In the genomic region with DNA sequence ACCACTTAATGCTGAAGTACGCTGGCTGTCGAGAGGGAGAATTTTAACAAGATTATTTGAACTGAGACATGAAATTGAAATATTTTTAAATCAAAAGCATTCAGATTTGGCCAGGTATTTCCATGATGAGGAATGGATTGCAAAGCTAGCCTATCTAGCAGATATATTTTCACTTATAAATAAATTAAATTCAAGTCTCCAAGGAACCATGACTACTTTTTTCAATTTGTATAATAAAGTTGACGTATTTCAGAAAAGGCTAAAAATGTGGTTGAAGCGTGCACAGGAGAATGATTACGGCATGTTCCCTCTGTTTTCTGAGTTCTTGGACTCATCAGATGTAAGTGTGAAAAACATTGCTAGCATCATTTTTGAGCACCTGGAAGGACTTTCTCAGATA, we compare ENCODE assay signal across 9 mouse cellular contexts. TPM values are rescaled to one million over a fixed set of nuclear protein-coding genes. Genes with fewer than 3 reads are reported as not detected.
DNase-seq lines count a peak whose midpoint lies in the region; ATAC-seq and TF ChIP-seq lines count a peak whose summit lies in the region.
"Had no signal": no experiment of that assay in that cellular context is flagged by ENCODE, and none has a peak within 500 bp of the region (broad histone marks: within the 10 kb centered on the region; RNA-seq: fewer than 3 reads in every experiment).

A gene (plus strand): TSS at position 301 of the 400 bp plus-strand sequence.

- H3K27me3 ChIP-seq in cerebellum, adult 2 months (ENCODE audit: control insufficient read depth, insufficient read depth, low read length) = no peaks in the 10 kb centered on the region
- H3K27me3 ChIP-seq in midbrain, embryonic 10.5 days (ENCODE audit: low read depth, poor library complexity, severe bottlenecking) = no peaks in the 10 kb centered on the region
- H3K27me3 ChIP-seq in midbrain, postnatal 0 days (ENCODE audit: insufficient read depth, low read length) = no peaks in the 10 kb centered on the region
- H3K27me3 ChIP-seq in hindbrain, embryonic 16.5 days (replicated peaks; ENCODE audit: control insufficient read depth, insufficient read depth, low read length) = no peaks in the 10 kb centered on the region
- H3K27me3 ChIP-seq in neural tube, embryonic 15.5 days (replicated peaks) = no peaks in the 10 kb centered on the region

- no peaks in the 10 kb centered on the region for H3K9me3 ChIP-seq in midbrain, embryonic 10.5 days (replicated peaks)
- no peaks in the 10 kb centered on the region for H3K9me3 ChIP-seq in midbrain, postnatal 0 days (ENCODE audit: low read length)
- H3K9me3 ChIP-seq in hindbrain, embryonic 16.5 days (ENCODE audit: control insufficient read depth, low read length) = no peaks in the 10 kb centered on the region
- H3K9me3 ChIP-seq in neural tube, embryonic 15.5 days (replicated peaks) = no peaks in the 10 kb centered on the region

- H3K4me3 ChIP-seq in cerebellum, adult 2 months (replicated peaks; ENCODE audit: insufficient read depth, low read depth, low read length) = no peak within 1 kb of the TSS
- H3K4me3 ChIP-seq in midbrain, embryonic 10.5 days = no peak within 1 kb of the TSS
- H3K4me3 ChIP-seq in midbrain, postnatal 0 days (ENCODE audit: low read depth, low read length) = no peak within 1 kb of the TSS
- no peak within 1 kb of the TSS for H3K4me3 ChIP-seq in hindbrain, embryonic 16.5 days (ENCODE audit: low read length)
- H3K4me3 ChIP-seq in neural tube, embryonic 15.5 days (replicated peaks) = no peak within 1 kb of the TSS

- peaks cover 3% of the 10 kb centered on the region; the same call in 1 of the 2 replicates for H3K4me1 ChIP-seq in cerebellum, adult 2 months (ENCODE audit: control insufficient read depth, insufficient read depth, low read length)
- H3K4me1 ChIP-seq in midbrain, embryonic 10.5 days = peaks cover 20% of the 10 kb centered on the region
- no peaks in the 10 kb centered on the region for H3K4me1 ChIP-seq in midbrain, postnatal 0 days (ENCODE audit: insufficient read depth, low read length)
- H3K4me1 ChIP-seq in hindbrain, embryonic 16.5 days (ENCODE audit: control insufficient read depth, insufficient read depth, low read depth, low read length) = peaks cover 5% of the 10 kb centered on the region
- peaks cover 14% of the 10 kb centered on the region for H3K4me1 ChIP-seq in neural tube, embryonic 15.5 days

- ATAC-seq in midbrain, postnatal 0 days (ENCODE audit: low FRiP score) = no peak
- no peak for ATAC-seq in hindbrain, embryonic 16.5 days
- ATAC-seq in neural tube, embryonic 15.5 days (ENCODE audit: low FRiP score) = no peak

- TF ChIP-seq CTCF in cerebellum, adult 2 months (IDR thresholded peaks at IDR 0.05; ENCODE audit: borderline replicate concordance, insufficient read depth, low read depth, low read length) = no peak
- no peak for TF ChIP-seq CTCF in midbrain, postnatal 0 days (IDR thresholded peaks at IDR 0.05)

- no peak within 1 kb of the TSS for H3K9ac ChIP-seq in midbrain, postnatal 0 days (replicated peaks; ENCODE audit: low read length, poor library complexity, severe bottlenecking)
- no peak within 1 kb of the TSS for H3K9ac ChIP-seq in hindbrain, embryonic 16.5 days (ENCODE audit: low read depth, low read length)
- H3K9ac ChIP-seq in neural tube, embryonic 15.5 days (replicated peaks) = no peak within 1 kb of the TSS
- H3K9ac ChIP-seq: liver, embryonic 14.5 days had no signal

- no peak within 1 kb of the TSS for H3K27ac ChIP-seq in cerebellum, adult 2 months (ENCODE audit: insufficient read depth, low read length)
- H3K27ac ChIP-seq in midbrain, embryonic 10.5 days (replicated peaks) = no peak within 1 kb of the TSS
- H3K27ac ChIP-seq in midbrain, postnatal 0 days (ENCODE audit: low read depth, low read length) = no peak within 1 kb of the TSS
- H3K27ac ChIP-seq in hindbrain, embryonic 16.5 days (ENCODE audit: low read depth, low read length) = no peak within 1 kb of the TSS
- no peak within 1 kb of the TSS for H3K27ac ChIP-seq in neural tube, embryonic 15.5 days (replicated peaks)
- H3K27ac ChIP-seq: liver, embryonic 14.5 days had no signal

- DNase-seq in cerebellum, adult 2 months = no peak
- DNase-seq in cerebellum, postnatal 25 days = no peak
- DNase-seq in midbrain, embryonic 10.5 days (ENCODE audit: low spot score) = no peak
- no peak for DNase-seq in midbrain, postnatal 0 days (ENCODE audit: low spot score)
- DNase-seq in right cerebral cortex, postnatal 25 days = no peak
- DNase-seq in cerebellum, postnatal 4 days (ENCODE audit: low spot score in 2 of 2) = no peak

- no peak for TF ChIP-seq POLR2A in cerebellum, adult 2 months (IDR thresholded peaks at IDR 0.05; ENCODE audit: borderline replicate concordance, insufficient read depth, low read length)

- WGBS in cerebellum, adult 2 months = 96% methylated on average over 5 of the region's 5 CpGs
- WGBS in midbrain, embryonic 10.5 days = 96% methylated on average over 5 of the region's 5 CpGs
- WGBS in midbrain, postnatal 0 days = 95% methylated on average over 5 of the region's 5 CpGs
- 98% methylated on average over 5 of the region's 5 CpGs for WGBS in hindbrain, embryonic 16.5 days
- WGBS in neural tube, embryonic 15.5 days = 98% methylated on average over 5 of the region's 5 CpGs

- peaks cover 2% of the 10 kb centered on the region for H3K36me3 ChIP-seq in midbrain, embryonic 10.5 days
- H3K36me3 ChIP-seq in midbrain, postnatal 0 days (ENCODE audit: insufficient read depth, low read length) = peaks cover 5% of the 10 kb centered on the region; the same call in 1 of the 2 replicates
- peaks cover 5% of the 10 kb centered on the region for H3K36me3 ChIP-seq in hindbrain, embryonic 16.5 days (ENCODE audit: control insufficient read depth, insufficient read depth, low read length)
- H3K36me3 ChIP-seq in neural tube, embryonic 15.5 days = peaks cover 15% of the 10 kb centered on the region

- no peak within 1 kb of the TSS for H3K4me2 ChIP-seq in midbrain, postnatal 0 days (ENCODE audit: low read depth, low read length, poor library complexity, severe bottlenecking)
- no peak within 1 kb of the TSS for H3K4me2 ChIP-seq in hindbrain, embryonic 16.5 days (ENCODE audit: low read length)
- H3K4me2 ChIP-seq in neural tube, embryonic 15.5 days = no peak within 1 kb of the TSS

RNA-seq across cellular contexts. Expression of the gene that starts here (rescaled TPM):
- 11.4 and 14.0 TPM in 2 replicates for polyA plus RNA-seq in cerebellum, adult 2 months (2012; rRNA removed)
- polyA plus RNA-seq in midbrain, embryonic 10.5 days (2016; fragmentation: Nextera tagmentation; extraction: Ambion mirVana) = 15.3 and 20.1 TPM in 2 replicates
- 2.4 and 5.4 TPM in 2 replicates for total RNA-seq in midbrain, postnatal 0 days (2014; rRNA removed)
- polyA plus RNA-seq in midbrain, postnatal 0 days (2015; fragmentation: Nextera tagmentation; extraction: Ambion mirVana) = 12.8 and 14.0 TPM in 2 replicates
- 16.9 and 17.5 TPM in 2 replicates for polyA plus RNA-seq in hindbrain, embryonic 16.5 days (2015; fragmentation: Nextera tagmentation; extraction: Ambion mirVana)
- 17.7 and 18.9 TPM in 2 replicates for polyA plus RNA-seq in neural tube, embryonic 15.5 days (2015; fragmentation: Nextera tagmentation; extraction: Ambion mirVana)
